Mouse (Mus musculus) embryonic facial prominence, embryonic 13.5 days (tissue): ENCODE results near the gene Cyfip1. TPM values are rescaled to one million over a fixed set of nuclear protein-coding genes. Genes with fewer than 3 reads are reported as not detected.

Experiments used
- ATAC-seq: fragments of 200-750 bp; cut with Nextera tagmentation; 2 replicates; pipeline ENCODE4 v1.8.0; 2017; ENCODE audit warnings: low read depth; ENCODE audit not compliant: insufficient number of reproducible peaks, insufficient read depth, low FRiP score, low TSS enrichment
- H3K27ac ChIP-seq: fragments of 300-500 bp; sonication (generic); 2 replicates; pipeline ENCODE4 v1.5.1; 2015; ENCODE audit warnings: moderate library complexity, mild to moderate bottlenecking, inconsistent platforms
- H3K27me3 ChIP-seq: fragments of 300-500 bp; sonication (generic); 2 replicates; pipeline ENCODE4 v1.6.1; 2015; ENCODE audit warnings: mild to moderate bottlenecking, inconsistent platforms
- H3K36me3 ChIP-seq: fragments of 300-500 bp; sonication (generic); 2 replicates; pipeline ENCODE4 v1.6.1; 2015; ENCODE audit warnings: mild to moderate bottlenecking, inconsistent platforms
- H3K4me1 ChIP-seq: fragments of 300-500 bp; sonication (generic); 2 replicates; pipeline ENCODE4 v1.6.1; 2015; ENCODE audit warnings: inconsistent platforms
- H3K4me2 ChIP-seq: fragments of 300-500 bp; sonication (generic); 2 replicates; pipeline ENCODE4 v1.6.1; 2015; ENCODE audit warnings: moderate library complexity, mild to moderate bottlenecking, inconsistent platforms
- H3K4me3 ChIP-seq: fragments of 300-500 bp; sonication (generic); 2 replicates; pipeline ENCODE4 v1.5.1; 2015; ENCODE audit warnings: mild to moderate bottlenecking, inconsistent platforms
- H3K9ac ChIP-seq: fragments of 300-500 bp; sonication (generic); 2 replicates; pipeline ENCODE4 v1.6.1; 2015; ENCODE audit warnings: mild to moderate bottlenecking, inconsistent platforms
- H3K9me3 ChIP-seq: fragments of 300-500 bp; sonication (generic); 2 replicates; pipeline ENCODE4 v1.6.1; 2016; ENCODE audit warnings: inconsistent platforms
- WGBS: fragments of 180-500 bp; shearing (Covaris S2); methylation state at CpG from one replicate; pipeline ENCODE4 v1.1.7; 2015; ENCODE audit warnings: mixed read lengths; 5-methylcytosine and 5-hydroxymethylcytosine counted together
- polyA plus RNA-seq: library from polyadenylated mRNA; unstranded; fragments of >200 nt; fragmentation: Nextera tagmentation; extraction: Ambion mirVana; gene quantifications from 2 replicates; pipeline ENCODE4 v1.2.1, GENCODE M21; 2015

The Cyfip1 gene
- polyA plus RNA-seq, 1 experiment from 2014 or later = 125 TPM

GRCm38 (mm10) chr7:55865750-55866416 lies 24.3 kb downstream of the Cyfip1 start:
- 79% methylated on average over 8 of the region's 8 CpGs for WGBS
- H3K27ac ChIP-seq = no peak overlapping the region
- no peak for ATAC-seq
- no peaks in the 10 kb centered on the region for H3K27me3 ChIP-seq
- no peak overlapping the region for H3K9ac ChIP-seq
- H3K4me3 ChIP-seq = no peak overlapping the region
- H3K9me3 ChIP-seq = no peaks in the 10 kb centered on the region
- H3K4me2 ChIP-seq = no peak overlapping the region
- H3K4me1 ChIP-seq = peaks cover 13% of the 10 kb centered on the region
- peaks cover 17% of the 10 kb centered on the region for H3K36me3 ChIP-seq

- H3K27ac ChIP-seq = no peak overlapping the region
- H3K4me2 ChIP-seq = no peak overlapping the region
- no peaks in the 10 kb centered on the region for H3K27me3 ChIP-seq
- H3K9me3 ChIP-seq = no peaks in the 10 kb centered on the region
- no peak for ATAC-seq
- WGBS = 74% methylated on average over 7 of the region's 7 CpGs
- no peak overlapping the region for H3K4me3 ChIP-seq
- H3K36me3 ChIP-seq = peaks cover 17% of the 10 kb centered on the region
- H3K4me1 ChIP-seq = peaks cover 13% of the 10 kb centered on the region
- H3K9ac ChIP-seq = no peak overlapping the region
These were observed 26.7 kb downstream of the Cyfip1 start for GRCm38 (mm10) chr7:55868247-55868646.

- ATAC-seq = no peak
- whole genome bisulfite sequencing = 68% methylated on average over 3 of the region's 3 CpGs
- Histone ChIP-seq H3K9ac (no peak overlapping the region), H3K4me3 (no peak overlapping the region), H3K4me1 (peaks cover 13% of the 10 kb centered on the region), H3K36me3 (peaks cover 19% of the 10 kb centered on the region), H3K9me3 (no peaks in the 10 kb centered on the region), H3K27ac (no peak overlapping the region), H3K27me3 (no peaks in the 10 kb centered on the region), H3K4me2 (no peak overlapping the region)
These were observed 27.7 kb downstream of the Cyfip1 start for GRCm38 (mm10) chr7:55869220-55869619.

- H3K4me3 ChIP-seq = no peak overlapping the region
- H3K9me3 ChIP-seq = no peaks in the 10 kb centered on the region
- ATAC-seq = no peak
- H3K4me2 ChIP-seq = no peak overlapping the region
- H3K36me3 ChIP-seq = peaks cover 31% of the 10 kb centered on the region
- 88% methylated on average over 6 of the region's 6 CpGs for WGBS
- no peak overlapping the region for H3K27ac ChIP-seq
- no peak overlapping the region for H3K9ac ChIP-seq
- H3K4me1 ChIP-seq = peaks cover 13% of the 10 kb centered on the region
- no peaks in the 10 kb centered on the region for H3K27me3 ChIP-seq
These were observed 28.9 kb downstream of the Cyfip1 start for GRCm38 (mm10) chr7:55870340-55871020.

- Histone ChIP-seq H3K9me3 (no peaks in the 10 kb centered on the region), H3K27me3 (no peaks in the 10 kb centered on the region), H3K27ac (no peak overlapping the region), H3K4me2 (no peak overlapping the region), H3K4me3 (no peak overlapping the region), H3K9ac (no peak overlapping the region), H3K4me1 (peaks cover 13% of the 10 kb centered on the region), H3K36me3 (peaks cover 41% of the 10 kb centered on the region)
- ATAC-seq = no peak
- 81% methylated on average over 5 of the region's 5 CpGs for WGBS
These were observed 29.9 kb downstream of the Cyfip1 start for GRCm38 (mm10) chr7:55871476-55871875.

- Histone ChIP-seq H3K4me3 (no peak overlapping the region), H3K4me1 (peaks cover 6% of the 10 kb centered on the region), H3K9ac (no peak overlapping the region), H3K9me3 (no peaks in the 10 kb centered on the region), H3K27me3 (no peaks in the 10 kb centered on the region), H3K4me2 (no peak overlapping the region), H3K36me3 (peaks cover 74% of the 10 kb centered on the region), H3K27ac (no peak overlapping the region)
- ATAC-seq = no peak
- 91% methylated on average over 7 of the region's 7 CpGs for WGBS
These were observed 33.2 kb downstream of the Cyfip1 start for GRCm38 (mm10) chr7:55874703-55875102.

- WGBS = 94% methylated on average over 10 of the region's 10 CpGs
These were observed 36.2 kb downstream of the Cyfip1 start for GRCm38 (mm10) chr7:55877721-55878120.

GRCm38 (mm10) chr7:55880882-55881281 lies 39.3 kb downstream of the Cyfip1 start:
- Histone ChIP-seq H3K36me3 (peaks cover 74% of the 10 kb centered on the region), H3K27me3 (no peaks in the 10 kb centered on the region), H3K9ac (no peak overlapping the region), H3K9me3 (no peaks in the 10 kb centered on the region), H3K4me2 (no peak overlapping the region), H3K27ac (no peak overlapping the region), H3K4me3 (no peak overlapping the region), H3K4me1 (no peaks in the 10 kb centered on the region)
- ATAC-seq = no peak
- 89% methylated on average over 9 of the region's 9 CpGs for WGBS

More at GRCm38 (mm10) chr7:55877721-55878120, 36.2 kb downstream of the Cyfip1 start:
- Histone ChIP-seq H3K27ac (no peak overlapping the region), H3K9me3 (no peaks in the 10 kb centered on the region), H3K9ac (no peak overlapping the region), H3K36me3 (peaks cover 94% of the 10 kb centered on the region), H3K27me3 (no peaks in the 10 kb centered on the region), H3K4me2 (no peak overlapping the region), H3K4me3 (no peak overlapping the region), H3K4me1 (no peaks in the 10 kb centered on the region)
- ATAC-seq = no peak

- WGBS = 92% methylated on average over 4 of the region's 4 CpGs
- H3K27me3 ChIP-seq = no peaks in the 10 kb centered on the region
- no peak for ATAC-seq
- no peak overlapping the region for H3K27ac ChIP-seq
- H3K4me1 ChIP-seq = no peaks in the 10 kb centered on the region
- no peak overlapping the region for H3K4me3 ChIP-seq
- no peak overlapping the region for H3K9ac ChIP-seq
- H3K36me3 ChIP-seq = peaks cover 66% of the 10 kb centered on the region
- no peaks in the 10 kb centered on the region for H3K9me3 ChIP-seq
- H3K4me2 ChIP-seq = no peak overlapping the region
These were observed 47.1 kb downstream of the Cyfip1 start for GRCm38 (mm10) chr7:55888603-55889002.

- Histone ChIP-seq H3K4me1 (no peaks in the 10 kb centered on the region), H3K27me3 (no peaks in the 10 kb centered on the region), H3K36me3 (peaks cover 70% of the 10 kb centered on the region), H3K9me3 (no peaks in the 10 kb centered on the region), H3K9ac (no peak overlapping the region), H3K27ac (no peak overlapping the region), H3K4me3 (no peak overlapping the region), H3K4me2 (no peak overlapping the region)
- 84% methylated on average over 4 of the region's 4 CpGs for WGBS
- ATAC-seq = no peak
These were observed 48.5 kb downstream of the Cyfip1 start for GRCm38 (mm10) chr7:55889996-55890395.

- ATAC-seq = no peak
- no peak overlapping the region for H3K4me2 ChIP-seq
- H3K36me3 ChIP-seq = peaks cover 71% of the 10 kb centered on the region
- no peaks in the 10 kb centered on the region for H3K27me3 ChIP-seq
- H3K27ac ChIP-seq = no peak overlapping the region
- no peak overlapping the region for H3K4me3 ChIP-seq
- no peaks in the 10 kb centered on the region for H3K9me3 ChIP-seq
- H3K4me1 ChIP-seq = no peaks in the 10 kb centered on the region
- no peak overlapping the region for H3K9ac ChIP-seq
These were observed 49.2 kb downstream of the Cyfip1 start for GRCm38 (mm10) chr7:55890731-55891130.

GRCm38 (mm10) chr7:55891797-55892196 lies 50.3 kb downstream of the Cyfip1 start:
- no peaks in the 10 kb centered on the region for H3K4me1 ChIP-seq
- H3K9me3 ChIP-seq = no peaks in the 10 kb centered on the region
- H3K4me3 ChIP-seq = no peak overlapping the region
- no peaks in the 10 kb centered on the region for H3K27me3 ChIP-seq
- WGBS = 90% methylated on average over 11 of the region's 11 CpGs
- no peak overlapping the region for H3K4me2 ChIP-seq
- H3K9ac ChIP-seq = no peak overlapping the region
- no peak for ATAC-seq
- H3K27ac ChIP-seq = no peak overlapping the region
- H3K36me3 ChIP-seq = peaks cover 75% of the 10 kb centered on the region
